Mouse (Mus musculus): ENCODE measurements at regions not wholly inside any gene's neighbourhood (a gene's known extent, or its start where the extent isn't known, plus 50 kb on each side); places are given as distances from the start of the nearest gene placed in this dataset.

DNA sequence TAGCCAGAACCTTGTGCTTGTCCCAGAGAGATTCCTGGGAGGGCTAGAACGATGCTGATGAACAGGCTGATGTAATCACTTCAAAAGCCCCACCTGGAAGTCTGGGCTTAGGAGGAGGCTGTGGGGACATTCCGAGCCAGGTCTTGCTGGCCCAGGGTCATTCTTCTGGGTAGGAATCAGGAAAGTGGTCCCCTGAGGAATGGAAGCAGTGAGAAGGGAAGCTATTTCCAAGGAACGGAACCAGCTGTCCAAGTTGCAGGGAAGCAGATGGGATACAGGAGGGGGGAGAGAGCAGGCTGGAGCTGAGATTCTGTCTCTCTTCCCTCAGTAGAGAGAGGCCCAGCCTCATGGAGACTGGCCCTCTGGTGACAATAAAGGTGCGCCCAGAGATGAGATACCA is 243.9 kb downstream of the Tcf7l2 start:
- DNase-seq (ENCODE audit: low spot score) = no peak

DNA sequence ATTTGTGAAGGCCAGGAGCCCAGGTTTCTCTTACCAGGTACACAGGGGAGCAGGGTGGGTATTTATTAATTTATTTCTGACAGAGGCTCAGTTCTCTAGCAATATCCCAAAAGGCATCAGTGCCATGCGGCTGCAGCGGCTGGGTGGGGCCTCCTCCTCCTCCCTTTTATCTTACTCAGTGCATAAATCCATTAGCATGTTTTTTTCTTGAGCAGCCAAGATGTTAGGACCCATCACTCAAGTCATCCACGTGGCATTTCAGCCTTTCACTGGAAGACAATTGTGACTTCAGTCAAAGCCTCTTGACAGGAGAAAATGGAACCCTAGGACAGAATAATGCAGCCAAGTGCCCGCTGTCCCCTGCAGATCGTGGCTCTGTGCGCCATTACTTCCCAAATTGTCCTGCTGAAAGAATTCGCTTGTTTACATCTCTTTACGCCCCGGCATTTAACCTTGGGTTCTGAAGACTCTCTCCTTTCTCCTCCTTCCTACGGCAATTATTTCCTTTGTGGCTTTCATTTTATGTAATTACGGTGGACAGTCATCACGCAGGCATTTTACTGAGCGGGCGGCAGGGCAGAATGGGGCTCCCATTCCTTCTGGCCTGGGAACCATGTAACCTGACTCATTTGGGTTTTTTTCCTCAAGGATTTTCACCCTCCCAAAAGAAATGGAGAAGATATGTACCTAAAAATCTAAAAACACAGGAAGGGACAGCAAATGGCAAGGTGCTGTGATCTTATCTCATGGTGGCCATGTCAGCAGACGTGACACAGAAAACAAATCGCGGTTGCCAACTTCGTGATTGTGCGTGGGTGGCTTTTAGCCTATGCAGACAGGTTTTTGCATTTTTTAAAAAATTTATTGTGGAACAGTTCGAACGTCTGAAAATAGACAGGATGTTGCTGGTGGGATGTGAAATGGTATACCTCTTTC is 250.4 kb downstream of the Tcf7l2 start:
- DNase-seq (ENCODE audit: low spot score) = no peak

DNA sequence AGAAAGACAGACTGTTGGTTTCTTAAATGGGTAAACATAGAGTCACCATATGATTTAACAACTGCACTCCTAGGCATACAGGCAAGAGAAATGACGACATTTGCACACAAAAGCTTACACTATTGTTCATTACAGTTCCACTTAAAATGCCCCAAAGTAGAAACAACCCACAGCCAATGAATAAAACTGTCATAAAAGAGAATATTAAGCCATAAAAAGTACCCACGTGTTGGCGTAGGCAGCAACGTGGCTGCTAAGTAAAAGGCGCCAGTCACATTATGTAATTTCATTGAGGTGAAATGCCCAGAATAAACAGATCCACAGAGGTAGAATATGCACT is 251.1 kb downstream of the Tcf7l2 start:
- DNase-seq (ENCODE audit: low spot score) = no peak

DNA sequence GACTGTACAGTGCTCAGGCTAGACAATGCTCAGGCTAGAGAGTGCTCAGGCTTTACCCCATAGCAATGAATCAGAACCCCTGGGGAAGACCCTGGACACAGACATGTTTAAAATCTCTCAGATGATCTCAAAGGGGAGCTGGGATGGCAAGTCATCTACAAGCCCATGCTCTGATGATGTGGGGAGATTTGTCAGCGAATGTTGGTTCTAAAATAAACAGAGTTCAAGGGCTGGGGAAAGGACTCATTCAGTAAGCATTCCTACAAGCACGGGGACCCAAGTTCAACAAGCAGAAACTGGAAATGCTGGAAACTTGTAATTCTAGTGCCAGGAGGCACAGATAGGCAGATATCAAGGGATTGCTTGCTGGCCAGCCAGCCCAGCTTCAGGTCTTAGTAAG is 254.1 kb downstream of the Tcf7l2 start:
- DNase-seq (ENCODE audit: low spot score) = no peak

DNA sequence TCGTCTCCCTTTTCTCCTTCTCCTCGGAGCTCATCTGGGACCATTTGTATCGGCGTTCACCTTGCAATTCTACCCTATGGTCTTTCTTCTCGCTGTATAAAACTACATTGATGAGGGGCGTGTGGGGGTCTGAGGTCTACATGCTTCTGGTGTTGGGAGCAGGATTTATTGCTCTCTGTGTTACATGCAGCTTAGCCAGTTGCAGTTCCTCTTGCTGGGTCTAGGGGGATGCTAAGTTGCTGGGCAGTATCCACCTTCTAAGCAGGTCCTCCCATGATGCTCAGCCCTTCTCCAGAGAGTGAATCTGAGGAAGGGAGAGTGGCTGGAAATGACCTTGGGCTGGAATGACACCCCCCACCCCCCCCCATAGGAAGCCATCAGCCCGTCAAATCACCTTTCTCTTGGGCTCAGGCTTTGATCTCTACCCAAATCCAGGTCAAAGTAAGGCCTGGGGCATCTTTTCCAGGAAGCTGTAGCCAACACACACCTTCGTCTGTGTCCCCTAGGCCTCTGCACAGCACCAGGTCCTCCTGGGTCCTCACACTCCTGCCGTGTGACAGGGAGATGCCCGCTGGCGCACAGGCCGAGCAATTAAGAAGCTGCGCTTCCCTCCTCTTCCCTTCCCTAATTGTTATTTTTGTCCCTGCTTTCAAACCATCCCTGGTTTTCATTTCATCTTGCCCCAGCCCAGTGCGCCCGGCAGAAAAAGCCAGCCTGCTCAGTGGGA is 257.0 kb downstream of the Tcf7l2 start:
- DNase-seq (ENCODE audit: low spot score) = no peak

DNA sequence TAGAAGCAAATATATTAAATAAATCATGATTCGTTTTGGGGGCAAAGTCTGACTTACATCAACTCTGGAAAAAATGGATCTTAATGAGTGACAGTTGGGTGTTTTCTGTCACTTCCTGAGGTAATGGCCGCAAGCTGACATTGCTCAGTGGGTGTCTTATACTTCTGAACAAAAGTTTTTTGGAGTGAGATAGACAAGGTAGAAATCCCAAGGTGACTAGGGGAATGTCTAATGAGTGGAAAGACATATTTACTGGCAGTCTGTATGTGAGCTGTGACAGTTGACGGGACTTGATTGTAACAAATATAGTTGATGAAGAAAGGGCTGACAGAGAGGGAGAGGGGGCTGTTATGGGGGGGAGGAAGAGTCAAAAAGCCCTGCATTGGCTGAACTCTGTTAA is 257.8 kb downstream of the Tcf7l2 start:
- no peak for DNase-seq (ENCODE audit: low spot score)

DNA sequence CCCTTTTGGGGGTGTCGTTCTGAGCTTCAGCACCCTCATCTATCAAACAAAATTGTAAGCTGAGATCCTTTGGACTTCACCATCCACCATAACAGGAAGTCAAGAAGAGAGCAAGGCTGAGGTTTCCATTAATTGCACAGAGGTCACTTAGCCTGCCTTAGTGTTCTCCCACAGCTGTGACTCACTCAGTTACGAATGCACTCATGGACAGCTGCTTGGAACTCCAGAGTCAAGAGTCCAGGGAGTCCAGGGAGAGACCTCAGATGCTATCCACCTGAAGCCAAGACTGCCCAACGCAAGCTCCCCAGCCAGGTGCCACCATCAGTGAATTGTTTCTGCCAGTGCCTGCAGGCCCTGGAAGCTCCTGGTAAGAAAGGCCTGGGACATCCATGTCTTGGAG is 259.8 kb downstream of the Tcf7l2 start:
- DNase-seq (ENCODE audit: low spot score) = no peak

DNA sequence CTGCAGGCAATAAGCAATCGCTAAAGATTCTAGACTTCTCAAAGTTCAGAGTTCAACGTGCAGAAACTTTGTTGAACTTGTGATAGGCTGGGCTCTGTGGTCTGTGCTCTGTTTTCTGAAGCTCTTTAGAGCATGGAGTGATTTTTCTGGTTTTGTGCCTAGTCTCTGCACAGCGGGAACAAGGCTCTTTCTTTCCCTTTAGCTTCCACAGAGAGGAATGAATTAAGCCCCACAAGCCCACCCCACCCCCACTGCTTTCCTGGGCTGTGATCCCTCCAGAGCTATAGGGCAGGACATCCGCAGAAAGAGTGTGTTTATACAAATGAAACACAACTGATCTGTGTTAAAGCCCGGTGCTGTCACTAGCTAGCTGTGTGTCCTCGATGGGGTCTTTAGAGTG is 264.3 kb downstream of the Tcf7l2 start:
- DNase-seq (ENCODE audit: low spot score) = no peak

DNA sequence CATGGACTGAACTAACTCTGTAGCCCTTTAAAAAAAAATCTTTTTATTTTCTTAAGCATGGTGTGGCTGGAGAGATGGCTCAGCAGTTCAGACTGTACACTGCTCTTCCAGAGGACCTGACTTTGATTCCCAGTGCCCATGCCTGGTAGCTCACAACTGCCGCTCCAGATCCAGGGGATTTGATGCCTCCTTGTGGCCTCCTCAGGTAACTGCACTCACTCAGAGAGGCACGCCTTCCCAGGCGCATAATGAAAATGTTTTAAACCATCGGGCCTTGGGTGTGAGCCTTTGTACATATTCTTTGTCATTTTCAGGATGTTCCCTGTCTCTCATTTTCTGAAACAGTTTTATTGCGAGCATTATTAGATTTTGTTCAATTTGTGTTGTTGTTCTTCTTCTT is 265.8 kb downstream of the Tcf7l2 start:
- no peak for DNase-seq (ENCODE audit: low spot score)

DNA sequence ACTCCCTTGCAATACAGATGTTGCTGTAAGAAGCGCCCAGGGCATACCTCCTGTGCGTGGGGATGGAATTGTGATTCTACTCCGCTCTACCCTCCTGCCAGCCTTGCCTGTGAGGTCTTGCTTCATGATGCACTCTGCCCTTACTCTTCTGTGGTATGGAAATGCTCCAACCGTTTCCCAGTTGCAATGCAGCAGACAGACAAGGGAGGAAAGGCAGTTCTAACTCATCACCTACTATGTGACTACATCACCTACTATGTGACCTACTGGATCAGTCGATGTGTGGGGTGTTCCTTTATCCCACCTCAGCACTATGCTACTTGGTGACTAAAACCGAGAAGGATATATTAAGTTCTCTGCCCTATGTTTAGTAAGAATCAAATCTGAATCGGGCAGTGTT is 269.1 kb downstream of the Tcf7l2 start:
- no peak for DNase-seq (ENCODE audit: low spot score)

DNA sequence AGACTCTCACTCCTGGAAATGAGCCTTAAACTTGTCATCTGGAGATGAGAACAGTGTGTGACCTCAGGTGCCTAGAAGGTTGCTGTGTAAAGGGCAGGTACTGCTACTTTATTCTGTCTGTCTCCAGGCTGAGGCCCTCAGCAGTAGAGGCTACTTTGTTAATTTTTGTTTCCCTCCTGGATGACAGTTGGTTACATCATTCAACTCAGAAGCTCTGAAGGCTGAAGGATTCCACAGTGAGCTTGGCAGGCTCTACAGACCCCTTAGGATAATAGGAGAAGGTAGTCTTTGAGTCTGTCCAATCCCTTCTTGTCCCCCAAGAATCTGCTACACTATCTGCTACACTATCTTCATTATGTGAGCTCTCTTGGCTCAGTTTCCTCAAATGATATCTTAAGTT is 269.7 kb downstream of the Tcf7l2 start:
- DNase-seq (ENCODE audit: low spot score) = no peak

DNA sequence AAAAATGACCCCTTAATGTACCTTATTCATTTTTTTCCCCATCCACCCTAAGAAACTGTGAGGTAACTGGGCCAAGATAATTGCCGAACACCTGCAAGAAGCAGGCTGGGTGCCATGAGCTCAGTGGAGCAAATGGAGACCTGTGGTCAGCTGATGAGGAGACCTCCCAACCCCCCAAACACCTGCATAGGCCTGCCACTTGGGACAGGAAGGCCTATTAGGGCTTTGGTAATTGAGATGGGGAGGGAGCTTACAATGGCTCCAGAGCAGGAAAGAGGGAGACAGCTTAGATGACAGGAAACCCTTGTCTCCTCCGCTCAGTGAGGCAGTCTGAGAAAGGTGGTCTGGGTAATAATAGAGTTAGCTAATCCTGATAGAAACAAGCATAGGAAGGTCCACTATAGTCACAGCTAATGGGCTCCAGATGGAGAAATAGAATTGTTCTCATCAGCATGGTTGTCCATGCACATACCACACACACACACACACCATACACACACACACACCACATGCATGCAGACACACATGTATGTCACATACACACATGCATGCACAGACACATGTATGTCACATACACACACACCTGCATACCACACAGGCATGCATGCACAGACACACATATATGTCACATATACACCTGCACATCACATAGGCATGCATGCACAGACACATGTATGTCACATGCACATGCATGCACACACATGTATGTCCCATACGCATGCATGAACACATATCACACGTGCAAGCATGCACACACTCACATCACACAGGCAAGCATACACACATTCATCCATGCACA is 270.2 kb upstream of the Habp2 start:
- no peak for DNase-seq (ENCODE audit: low spot score)

DNA sequence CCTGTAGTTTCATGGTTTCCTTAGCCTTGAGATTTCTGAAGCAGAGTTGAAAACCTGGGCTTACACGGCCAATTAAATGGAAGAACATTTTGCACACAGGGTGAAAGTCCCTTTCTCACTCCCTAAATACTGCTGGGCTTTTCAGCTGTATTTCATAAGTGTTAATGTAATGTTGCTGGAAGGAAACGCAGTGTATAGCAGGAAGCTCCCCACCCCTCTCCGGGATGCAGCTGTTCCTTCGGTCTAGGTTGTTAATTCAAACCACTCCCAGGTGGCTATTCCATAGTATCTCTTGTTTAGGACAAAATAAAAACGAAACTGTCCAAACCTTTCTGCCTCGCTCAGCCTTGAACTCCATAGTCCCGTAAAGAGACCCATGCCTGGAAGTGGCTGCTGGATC is 269.4 kb upstream of the Habp2 start:
- DNase-seq (ENCODE audit: low spot score) = no peak

DNA sequence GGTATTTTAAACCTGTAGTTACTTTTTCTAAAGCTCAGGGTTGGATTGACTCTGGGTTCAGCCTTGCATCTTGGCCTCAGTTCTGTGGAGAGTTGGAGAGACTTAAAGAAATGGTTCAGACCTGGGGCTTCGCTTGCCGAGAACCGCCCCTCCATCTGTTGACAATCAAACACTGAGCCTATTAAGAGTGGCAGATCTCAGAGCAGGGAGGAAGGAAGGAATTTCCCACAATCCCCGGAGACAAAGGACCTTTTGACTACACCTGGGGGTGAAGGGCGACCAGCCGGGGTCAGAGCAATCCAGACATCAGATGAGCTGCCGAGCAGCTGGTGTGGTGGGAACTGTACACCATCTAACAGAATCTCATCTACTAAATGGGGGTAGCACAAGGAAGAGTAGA is 267.8 kb upstream of the Habp2 start:
- no peak for DNase-seq (ENCODE audit: low spot score)

DNA sequence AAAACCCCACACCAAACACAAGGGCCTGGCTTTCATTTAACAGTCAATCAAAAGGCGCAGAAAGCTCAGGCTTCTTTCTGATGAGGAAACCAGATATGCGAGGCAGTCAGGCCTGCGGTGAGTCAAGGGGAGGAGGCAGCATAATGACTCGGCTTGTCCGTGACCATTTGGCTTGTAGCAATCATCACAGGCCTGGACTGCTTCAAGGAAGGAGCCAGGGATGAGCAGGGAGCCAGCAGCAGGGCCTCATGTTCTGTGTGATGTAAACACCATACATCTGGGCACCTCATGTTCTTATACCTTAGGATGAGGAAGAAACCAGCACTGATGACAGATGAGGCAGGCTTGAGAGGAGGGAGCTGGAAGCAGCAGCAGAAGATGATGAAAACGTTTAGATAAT is 264.6 kb upstream of the Habp2 start:
- no peak for DNase-seq (ENCODE audit: low spot score)

DNA sequence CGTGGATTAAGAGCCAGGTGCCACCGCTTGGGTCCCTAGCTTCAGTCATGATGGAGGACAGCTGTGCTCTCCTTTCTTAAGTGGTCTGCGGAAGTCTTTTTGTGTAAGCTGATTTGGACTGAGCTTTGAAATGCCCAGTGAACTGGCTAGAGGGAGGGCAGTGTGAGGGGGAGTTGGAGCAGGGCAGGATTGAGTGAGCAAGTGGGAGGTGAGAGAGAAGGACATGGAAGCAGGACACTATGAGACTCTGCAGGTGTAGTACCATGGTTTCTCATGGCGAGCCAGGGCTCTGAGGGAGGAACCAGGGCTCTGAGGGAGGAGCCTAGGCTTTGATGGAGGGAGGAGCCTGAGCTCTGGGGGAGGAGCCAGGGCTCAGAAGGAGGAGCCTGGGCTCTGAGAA is 262.3 kb upstream of the Habp2 start:
- DNase-seq (ENCODE audit: low spot score) = no peak

DNA sequence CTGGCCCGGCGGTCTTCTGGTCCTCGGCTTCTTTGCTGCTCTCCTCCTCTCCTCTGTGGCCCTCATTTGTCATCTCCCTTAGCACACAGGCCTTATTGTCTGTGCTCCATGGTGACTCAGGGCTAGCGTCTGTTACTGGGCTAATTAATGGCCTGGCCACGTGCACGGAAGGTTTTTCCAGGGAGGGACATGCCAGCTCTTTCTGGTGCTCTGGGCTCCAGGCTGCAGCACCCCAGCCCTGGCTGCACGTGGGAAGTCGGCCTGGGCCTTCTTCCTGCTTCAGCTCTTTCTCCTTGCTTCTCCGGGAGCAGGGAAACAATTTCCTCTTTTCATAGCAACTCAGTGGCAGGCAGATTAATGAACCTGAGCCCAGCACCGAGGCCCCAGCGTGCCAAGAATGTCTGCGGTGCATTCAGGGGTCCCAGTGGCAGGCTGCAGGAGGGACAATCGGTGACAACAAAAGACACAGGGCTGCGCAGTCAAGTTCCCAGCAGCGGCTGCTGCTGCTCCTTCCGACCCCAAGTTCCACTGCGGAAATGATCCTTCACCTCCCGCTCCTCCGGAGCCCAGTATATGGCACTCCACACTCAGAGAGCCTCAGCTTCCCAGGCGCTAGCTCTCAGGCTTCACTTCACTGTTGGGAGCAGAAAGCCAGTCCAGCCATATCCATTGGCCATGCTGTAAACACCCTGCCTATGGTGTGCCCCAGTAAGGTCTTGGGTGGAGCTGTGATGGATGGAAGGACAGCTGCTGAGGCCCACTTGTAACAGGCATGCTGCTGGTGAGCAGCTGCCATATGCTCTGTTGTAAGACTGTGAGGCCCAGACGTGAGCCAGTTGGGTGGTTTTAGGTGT is 257.3 kb upstream of the Habp2 start:
- DNase-seq (ENCODE audit: low spot score) = no peak

DNA sequence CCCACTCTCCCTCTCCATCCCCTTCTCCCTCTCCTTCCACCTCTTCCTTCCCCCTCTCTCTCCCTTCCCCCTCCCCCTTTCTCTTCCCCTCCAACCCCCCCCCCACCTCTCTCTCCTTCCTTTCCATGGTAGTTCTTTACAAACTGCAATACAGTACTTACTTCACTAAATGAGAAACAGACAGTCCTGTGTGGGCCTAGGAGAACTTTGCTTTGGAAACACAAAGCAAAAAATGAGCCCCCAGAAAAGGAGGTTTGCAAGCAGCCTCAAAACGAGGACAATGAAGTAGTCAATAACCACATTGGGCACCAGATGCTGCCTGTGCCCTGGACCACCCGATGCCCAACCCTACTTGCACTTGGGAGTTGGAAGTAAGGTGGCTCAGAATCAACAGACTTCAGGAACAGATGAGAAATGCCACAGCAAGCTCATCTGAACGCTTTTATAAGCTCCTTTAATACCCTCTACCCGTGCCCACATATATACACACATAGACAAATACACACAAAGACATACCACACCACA is 256.5 kb upstream of the Habp2 start:
- DNase-seq (ENCODE audit: low spot score) = no peak

DNA sequence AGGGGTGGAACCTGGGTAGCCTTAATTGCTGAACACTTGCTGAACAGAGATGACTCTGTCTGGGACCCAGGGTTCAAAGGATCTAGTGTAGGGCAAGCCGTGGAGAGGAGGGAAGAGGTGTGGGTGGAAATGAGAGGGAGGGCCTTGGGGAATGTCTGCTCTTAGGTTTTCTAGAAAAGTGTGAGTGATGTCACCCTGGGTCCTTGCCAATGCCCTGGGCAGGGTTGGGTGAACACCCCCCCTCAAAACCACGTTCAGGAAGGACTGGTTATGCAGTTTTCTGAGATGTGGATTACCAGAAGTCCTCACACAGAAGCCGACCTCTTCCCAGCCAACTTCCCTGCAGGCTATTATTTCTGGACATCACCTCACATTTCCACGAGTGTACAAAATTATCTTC is 252.4 kb upstream of the Habp2 start:
- DNase-seq (ENCODE audit: low spot score) = no peak

DNA sequence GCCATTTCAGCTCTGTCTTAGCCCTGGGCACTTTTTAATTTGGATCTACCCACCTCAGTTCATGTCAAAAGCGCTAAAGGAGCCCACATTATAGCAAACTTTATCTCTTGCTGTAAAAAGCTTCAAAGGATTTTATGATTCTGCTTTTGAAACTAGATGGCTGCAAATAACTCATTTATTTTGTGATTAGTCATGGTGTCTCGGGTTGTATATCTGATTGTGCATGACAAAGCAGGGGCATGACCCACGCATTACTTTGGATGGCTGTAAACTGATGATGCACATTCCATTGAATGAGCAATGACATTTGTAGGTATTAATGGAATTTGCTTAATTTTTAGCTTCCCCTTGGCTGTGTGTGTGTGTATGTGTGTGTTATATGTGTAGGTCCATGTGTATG is 249.4 kb upstream of the Habp2 start:
- DNase-seq (ENCODE audit: low spot score) = no peak

DNA sequence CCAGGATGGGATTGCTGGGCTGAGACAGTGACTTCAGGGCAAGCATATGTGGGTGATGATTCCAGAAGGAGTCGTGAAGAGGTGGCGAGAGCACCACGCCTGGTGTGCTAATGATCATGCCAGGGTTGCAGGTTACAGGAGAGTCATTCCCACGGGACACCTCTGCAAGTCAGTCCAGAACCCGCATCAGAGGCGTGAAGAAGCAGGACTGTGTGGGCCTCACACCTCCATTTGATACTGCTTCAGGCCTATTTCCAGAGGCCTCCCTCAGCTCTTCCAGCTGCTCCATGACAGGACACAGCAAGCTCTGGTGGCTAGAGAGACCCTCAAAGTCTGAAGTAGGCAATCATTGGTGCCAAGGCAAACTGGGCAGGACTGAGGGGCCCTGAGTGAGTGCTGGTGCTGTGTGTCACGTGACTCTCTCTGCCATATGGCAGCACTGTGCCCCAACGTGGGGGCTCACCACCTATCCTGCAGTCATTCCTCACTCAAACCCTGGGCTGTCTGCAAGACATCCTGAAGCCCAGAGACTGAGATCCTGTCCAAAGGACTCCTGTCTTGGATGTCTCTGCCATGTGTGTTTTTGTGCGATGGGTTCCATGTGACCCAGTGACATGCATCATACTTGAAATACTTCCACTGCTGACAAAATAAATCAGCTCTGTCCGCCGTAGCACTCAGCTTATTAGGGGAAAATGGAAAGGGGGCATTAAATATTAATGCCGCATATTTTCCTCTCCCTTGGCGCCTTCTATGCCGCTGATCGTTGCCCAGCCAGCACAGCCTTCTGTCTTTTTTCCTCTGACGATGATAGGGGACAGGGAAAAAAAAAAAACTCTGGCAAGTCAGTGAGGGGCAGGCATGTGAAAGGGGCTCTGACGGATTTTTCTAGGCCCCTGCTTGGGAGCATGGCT is 247.6 kb upstream of the Habp2 start:
- DNase-seq (ENCODE audit: low spot score) = no peak
